In genomic region chr1:170638941-170639340, GRCm38 (mm10) we compare ENCODE assay signal across 24 mouse cellular contexts. TPM values are rescaled to one million over a fixed set of nuclear protein-coding genes. Genes with fewer than 3 reads are reported as not detected.
DNase-seq lines count a peak whose midpoint lies in the region; ATAC-seq lines count a peak whose summit lies in the region.
"Had no signal": no experiment of that assay in that cellular context is flagged by ENCODE, and none has a peak within 500 bp of the region (broad histone marks: within the 10 kb centered on the region; RNA-seq: fewer than 3 reads in every experiment).

No protein-coding gene starts in this region.

- no peaks in the 10 kb centered on the region for H3K4me1 ChIP-seq in intestine, embryonic 14.5 days (replicated peaks; ENCODE audit: control insufficient read depth, insufficient read depth, low read length)
- no peaks in the 10 kb centered on the region for H3K4me1 ChIP-seq in intestine, embryonic 15.5 days (replicated peaks)
- H3K4me1 ChIP-seq in neural tube, embryonic 13.5 days (replicated peaks), result peaks cover 9% of the 10 kb centered on the region
- H3K4me1 ChIP-seq in limb, embryonic 15.5 days, result peaks cover 14% of the 10 kb centered on the region; the same call in 1 of the 2 replicates
- H3K4me1 ChIP-seq: embryonic facial prominence, embryonic 10.5 days; embryonic facial prominence, embryonic 13.5 days; hindbrain, embryonic 12.5 days had no signal

- H3K36me3 ChIP-seq in intestine, embryonic 14.5 days (ENCODE audit: control insufficient read depth, insufficient read depth, low read length), result no peaks in the 10 kb centered on the region
- H3K36me3 ChIP-seq in intestine, embryonic 15.5 days, result no peaks in the 10 kb centered on the region
- no peaks in the 10 kb centered on the region for H3K36me3 ChIP-seq in neural tube, embryonic 13.5 days
- H3K36me3 ChIP-seq in limb, embryonic 15.5 days, result no peaks in the 10 kb centered on the region
- H3K36me3 ChIP-seq: embryonic facial prominence, embryonic 10.5 days; embryonic facial prominence, embryonic 13.5 days; forebrain, embryonic 12.5 days; forebrain, embryonic 15.5 days; hindbrain, embryonic 12.5 days had no signal

- 88% methylated on average over 7 of the region's 7 CpGs for WGBS in intestine, embryonic 14.5 days
- 79% methylated on average over 7 of the region's 7 CpGs for WGBS in intestine, embryonic 15.5 days
- WGBS in neural tube, embryonic 13.5 days, result 69% methylated on average over 7 of the region's 7 CpGs
- WGBS in limb, embryonic 15.5 days, result 60% methylated on average over 7 of the region's 7 CpGs

- no peak overlapping the region for H3K4me3 ChIP-seq in intestine, embryonic 14.5 days (ENCODE audit: low read depth, low read length)
- H3K4me3 ChIP-seq in intestine, embryonic 15.5 days (replicated peaks), result no peak overlapping the region
- H3K4me3 ChIP-seq in neural tube, embryonic 13.5 days, result no peak overlapping the region
- no peak overlapping the region for H3K4me3 ChIP-seq in limb, embryonic 15.5 days
- H3K4me3 ChIP-seq: embryonic facial prominence, embryonic 10.5 days; embryonic facial prominence, embryonic 13.5 days; erythroblast, embryonic 14.5 days; forebrain, embryonic 12.5 days; forebrain, embryonic 15.5 days; hindbrain, embryonic 12.5 days had no signal

- no peaks in the 10 kb centered on the region for H3K27me3 ChIP-seq in intestine, embryonic 14.5 days (replicated peaks; ENCODE audit: control insufficient read depth, insufficient read depth, low read length)
- H3K27me3 ChIP-seq in intestine, embryonic 15.5 days (replicated peaks), result no peaks in the 10 kb centered on the region
- no peaks in the 10 kb centered on the region for H3K27me3 ChIP-seq in neural tube, embryonic 13.5 days
- H3K27me3 ChIP-seq in limb, embryonic 15.5 days, result no peaks in the 10 kb centered on the region
- H3K27me3 ChIP-seq: embryonic facial prominence, embryonic 13.5 days; forebrain, embryonic 15.5 days; hindbrain, embryonic 12.5 days had no signal

- peak; percentile 32 for DNase-seq in intestine, embryonic 14.5 days (ENCODE audit: low spot score)
- DNase-seq in neural tube, embryonic 10.5 days (ENCODE audit: extremely low spot score, low spot score), result no peak
- DNase-seq in retina, embryonic 14.5 days (ENCODE audit: low spot score), result no peak
- no peak for DNase-seq in left cerebral cortex, adult 18-20 months (ENCODE audit: low spot score in 2 of 2)
- DNase-seq: adrenal gland, adult 8-10 months; adrenal gland, postnatal 25 days; cerebellum, adult 11-12 months; cerebellum, adult 8-10 months; cerebellum, postnatal 10 days; cerebellum, postnatal 36 days; embryo, embryonic 11 days; gastrocnemius, postnatal 10 days; heart, adult 11 months had no signal

- H3K4me2 ChIP-seq in intestine, embryonic 14.5 days (ENCODE audit: low read length), result no peak overlapping the region
- no peak overlapping the region for H3K4me2 ChIP-seq in intestine, embryonic 15.5 days (replicated peaks)
- H3K4me2 ChIP-seq in neural tube, embryonic 13.5 days, result no peak overlapping the region
- no peak overlapping the region for H3K4me2 ChIP-seq in limb, embryonic 15.5 days
- H3K4me2 ChIP-seq: embryonic facial prominence, embryonic 13.5 days; forebrain, embryonic 12.5 days; forebrain, embryonic 15.5 days; heart, embryonic 11.5 days; hindbrain, embryonic 12.5 days had no signal

- no peak for ATAC-seq in intestine, embryonic 14.5 days (replicated peaks; ENCODE audit: low FRiP score, low TSS enrichment, low read depth)
- no peak for ATAC-seq in intestine, embryonic 15.5 days
- peak; percentile 53; the same call in 1 of the 2 replicates for ATAC-seq in neural tube, embryonic 13.5 days (ENCODE audit: low read depth)
- ATAC-seq in limb, embryonic 15.5 days (ENCODE audit: insufficient number of reproducible peaks, low FRiP score, low TSS enrichment, low read depth), result 0 out of 2 replicates have a peak, but pooled peaks have one; percentile 30
- ATAC-seq: activated CD4-positive, CD25-positive, alpha-beta regulatory T cell, adult 4 months; forebrain, embryonic 15.5 days had no signal

- H3K9ac ChIP-seq in intestine, embryonic 14.5 days (ENCODE audit: low read length), result no peak overlapping the region
- no peak overlapping the region for H3K9ac ChIP-seq in intestine, embryonic 15.5 days
- H3K9ac ChIP-seq in neural tube, embryonic 13.5 days, result no peak overlapping the region
- no peak overlapping the region for H3K9ac ChIP-seq in limb, embryonic 15.5 days
- H3K9ac ChIP-seq: embryonic facial prominence, embryonic 13.5 days; forebrain, embryonic 12.5 days; forebrain, embryonic 15.5 days; hindbrain, embryonic 12.5 days had no signal

- H3K9me3 ChIP-seq in intestine, embryonic 14.5 days (ENCODE audit: control insufficient read depth, low read length), result no peaks in the 10 kb centered on the region
- no peaks in the 10 kb centered on the region for H3K9me3 ChIP-seq in intestine, embryonic 15.5 days
- no peaks in the 10 kb centered on the region for H3K9me3 ChIP-seq in neural tube, embryonic 13.5 days
- H3K9me3 ChIP-seq in limb, embryonic 15.5 days, result no peaks in the 10 kb centered on the region
- H3K9me3 ChIP-seq: embryonic facial prominence, embryonic 10.5 days; embryonic facial prominence, embryonic 13.5 days; forebrain, embryonic 15.5 days; hindbrain, embryonic 12.5 days had no signal

- H3K27ac ChIP-seq in intestine, embryonic 14.5 days (ENCODE audit: low read depth), result no peak overlapping the region
- no peak overlapping the region for H3K27ac ChIP-seq in intestine, embryonic 15.5 days
- H3K27ac ChIP-seq in neural tube, embryonic 13.5 days (replicated peaks), result no peak overlapping the region; the same call in 1 of the 2 replicates
- H3K27ac ChIP-seq in limb, embryonic 15.5 days, result peak overlapping the region; percentile 69
- H3K27ac ChIP-seq: embryonic facial prominence, embryonic 10.5 days; embryonic facial prominence, embryonic 13.5 days; forebrain, embryonic 12.5 days; forebrain, embryonic 15.5 days; hindbrain, embryonic 12.5 days had no signal

RNA-seq across cellular contexts. Expression of gene Olfml2b, which starts 5.4 kb away (rescaled TPM):
- polyA plus RNA-seq in intestine, embryonic 14.5 days (2014; fragmentation: Nextera tagmentation; extraction: Ambion mirVana), result 22.4 and 28.3 TPM in 2 replicates
- polyA plus RNA-seq in intestine, embryonic 15.5 days (2015; fragmentation: Nextera tagmentation; extraction: Ambion mirVana), result 19.8 and 20.4 TPM in 2 replicates
- polyA plus RNA-seq in neural tube, embryonic 13.5 days (2015; fragmentation: Nextera tagmentation; extraction: Ambion mirVana), result 13.0 and 14.4 TPM in 2 replicates
- polyA plus RNA-seq in limb, embryonic 15.5 days (2015; fragmentation: Nextera tagmentation; extraction: Ambion mirVana), result 52.5 and 69.4 TPM in 2 replicates
- total RNA-seq in left cerebral cortex, adult 18-20 months (2021), result 1 to 10 TPM; 2.2 to 3.1 TPM
- polyA plus RNA-seq: activated CD4-positive, CD25-positive, alpha-beta regulatory T cell, adult 4 months; erythroblast, embryonic 14.5 days had no signal

RNA-seq across cellular contexts. Expression of gene Nos1ap, which starts 49.3 kb away (rescaled TPM):
- 11.1 and 12.1 TPM in 2 replicates for polyA plus RNA-seq in intestine, embryonic 14.5 days (2014; fragmentation: Nextera tagmentation; extraction: Ambion mirVana)
- polyA plus RNA-seq in intestine, embryonic 15.5 days (2015; fragmentation: Nextera tagmentation; extraction: Ambion mirVana), result 11.1 and 11.7 TPM in 2 replicates
- 17.6 and 17.9 TPM in 2 replicates for polyA plus RNA-seq in neural tube, embryonic 13.5 days (2015; fragmentation: Nextera tagmentation; extraction: Ambion mirVana)
- 8.0 and 10.1 TPM in 2 replicates for polyA plus RNA-seq in limb, embryonic 15.5 days (2015; fragmentation: Nextera tagmentation; extraction: Ambion mirVana)
- 100 to 1,000 TPM; 191 to 200 TPM for total RNA-seq in left cerebral cortex, adult 18-20 months (2021)
- polyA plus RNA-seq: activated CD4-positive, CD25-positive, alpha-beta regulatory T cell, adult 4 months had no signal

Comparison
In these comparisons a context has a peak if more than half of its experiments do, and no peak if none do; other contexts are left out.
1. ATAC-seq: peak in neural tube, embryonic 13.5 days (single experiment) and limb, embryonic 15.5 days (single experiment); none in intestine, embryonic 14.5 days (single experiment) and intestine, embryonic 15.5 days (single experiment).